Mouse (Mus musculus) stomach, embryonic 15.5 days (tissue): ENCODE results near the gene Olfr871. TPM values are rescaled to one million over a fixed set of nuclear protein-coding genes. Genes with fewer than 3 reads are reported as not detected.
"Not testable (repeated sequence)": the region's sequence is repeated elsewhere in the genome, so short reads cannot be mapped to it uniquely, and the experiment has no call there.

Experiments used
- ATAC-seq: fragments of 200-750 bp; cut with Nextera tagmentation; 2 replicates; pipeline ENCODE4 v1.8.0; 2017; ENCODE audit warnings: low read depth, moderate number of reproducible peaks, moderate TSS enrichment; ENCODE audit not compliant: insufficient read depth, low FRiP score
- H3K27ac ChIP-seq: fragments of 300-500 bp; sonication (generic); 2 replicates; pipeline ENCODE4 v1.5.1; 2015; ENCODE audit warnings: mild to moderate bottlenecking, inconsistent platforms
- H3K27me3 ChIP-seq: fragments of 300-500 bp; sonication (generic); replicated peaks from 2 replicates; pipeline ENCODE4 v1.6.1; 2015; ENCODE audit warnings: inconsistent platforms
- H3K36me3 ChIP-seq: fragments of 300-500 bp; sonication (generic); 2 replicates; pipeline ENCODE4 v1.6.1; 2015; ENCODE audit warnings: inconsistent platforms
- H3K4me1 ChIP-seq: fragments of 300-500 bp; sonication (generic); 2 replicates; pipeline ENCODE4 v1.6.1; 2015; ENCODE audit warnings: inconsistent platforms
- H3K4me2 ChIP-seq: fragments of 300-500 bp; sonication (generic); 2 replicates; pipeline ENCODE4 v1.6.1; 2015; ENCODE audit warnings: mild to moderate bottlenecking, inconsistent platforms
- H3K4me3 ChIP-seq: fragments of 300-500 bp; sonication (generic); replicated peaks from 2 replicates; pipeline ENCODE4 v1.5.1; 2015; ENCODE audit warnings: inconsistent platforms
- H3K9ac ChIP-seq: fragments of 300-500 bp; sonication (generic); 2 replicates; pipeline ENCODE4 v1.6.1; 2015; ENCODE audit warnings: inconsistent platforms
- H3K9me3 ChIP-seq: fragments of 300-500 bp; sonication (generic); 2 replicates; pipeline ENCODE4 v1.6.1; 2016; ENCODE audit warnings: inconsistent platforms
- WGBS: fragments of 180-500 bp; shearing (Covaris S2); methylation state at CpG from one replicate; pipeline ENCODE4 v1.1.7; 2015; 5-methylcytosine and 5-hydroxymethylcytosine counted together
- polyA plus RNA-seq: library from polyadenylated mRNA; unstranded; fragments of >200 nt; fragmentation: Nextera tagmentation; extraction: Ambion mirVana; gene quantifications from 2 replicates; pipeline ENCODE4 v1.2.1, GENCODE M21; 2015

The Olfr871 gene
- polyA plus RNA-seq: not detected in 2 replicates

- Histone ChIP-seq H3K4me2 (no peak within 1 kb of the TSS), H3K9ac (no peak within 1 kb of the TSS), H3K27me3 (no peaks in the 10 kb centered on the region), H3K4me3 (no peak within 1 kb of the TSS), H3K4me1 (no peaks in the 10 kb centered on the region), H3K36me3 (no peaks in the 10 kb centered on the region), H3K27ac (no peak within 1 kb of the TSS), H3K9me3 (no peaks in the 10 kb centered on the region)
- ATAC-seq: no peak
These were observed at the start of gene Olfr871 for GRCm38 (mm10) chr9:20211907-20212306. Gene Olfr871 (plus strand): TSS chr9:20212207.

GRCm38 (mm10) chr9:20173957-20174356 lies 38.0 kb upstream of the Olfr871 start, which contains the start of gene Olfr870:
Gene Olfr870 (minus strand): TSS chr9:20174057.
- Histone ChIP-seq H3K4me1 (no peaks in the 10 kb centered on the region), H3K36me3 (no peaks in the 10 kb centered on the region), H3K9ac (no peak within 1 kb of the TSS), H3K4me3 (no peak within 1 kb of the TSS), H3K27me3 (no peaks in the 10 kb centered on the region), H3K4me2 (no peak within 1 kb of the TSS), H3K27ac (no peak within 1 kb of the TSS), H3K9me3 (no peaks in the 10 kb centered on the region)
- no peak for ATAC-seq
- WGBS: 73% methylated on average over 2 of the region's 2 CpGs

- no peak overlapping the region for H3K27ac ChIP-seq
- H3K4me2 ChIP-seq: no peak overlapping the region
- no peaks in the 10 kb centered on the region for H3K4me1 ChIP-seq
- H3K9ac ChIP-seq: no peak overlapping the region
- 63% methylated on average over 5 of the region's 5 CpGs for WGBS
- H3K4me3 ChIP-seq: no peak overlapping the region
- H3K36me3 ChIP-seq: no peaks in the 10 kb centered on the region
- H3K27me3 ChIP-seq: no peaks in the 10 kb centered on the region
- ATAC-seq: no peak
- H3K9me3 ChIP-seq: no peaks in the 10 kb centered on the region
These were observed 32.5 kb upstream of the Olfr871 start for GRCm38 (mm10) chr9:20179463-20179862.

DNA sequence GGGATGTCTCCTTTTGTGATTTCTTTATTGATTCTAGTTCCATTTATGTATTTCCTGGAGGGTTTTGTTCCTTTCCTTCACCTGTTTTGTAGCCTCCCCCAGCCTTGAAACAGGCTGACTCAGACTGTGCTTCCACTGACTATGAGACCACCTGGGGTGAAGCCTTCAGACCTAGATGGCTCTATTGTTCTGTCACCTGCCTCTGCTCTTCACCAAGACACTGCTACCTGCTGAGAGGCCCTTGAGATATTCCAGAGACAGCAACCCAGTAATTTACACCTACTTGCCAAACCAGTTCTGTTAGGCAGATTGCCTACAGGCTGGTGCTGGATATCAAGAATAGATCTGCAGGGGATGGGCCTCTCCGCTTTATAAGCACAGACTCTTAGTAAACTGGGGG lies 9.9 kb upstream of the Olfr871 start:
- H3K27ac ChIP-seq: no peak overlapping the region
- no peaks in the 10 kb centered on the region for H3K9me3 ChIP-seq
- no peaks in the 10 kb centered on the region for H3K36me3 ChIP-seq
- no peak overlapping the region for H3K9ac ChIP-seq
- H3K4me2 ChIP-seq: no peak overlapping the region
- no peak for ATAC-seq
- 63% methylated on average over 1 of the region's 1 CpGs for WGBS
- no peak overlapping the region for H3K4me3 ChIP-seq
- no peaks in the 10 kb centered on the region for H3K4me1 ChIP-seq
- no peaks in the 10 kb centered on the region for H3K27me3 ChIP-seq

GRCm38 (mm10) chr9:20203413-20203984 lies 8.5 kb upstream of the Olfr871 start:
- 89% methylated on average over 7 of the region's 7 CpGs for WGBS
- not testable (repeated sequence) for H3K4me1 ChIP-seq, H3K4me3 ChIP-seq, H3K27ac ChIP-seq, H3K9me3 ChIP-seq, H3K27me3 ChIP-seq, H3K4me2 ChIP-seq, ATAC-seq, H3K9ac ChIP-seq, H3K36me3 ChIP-seq

DNA sequence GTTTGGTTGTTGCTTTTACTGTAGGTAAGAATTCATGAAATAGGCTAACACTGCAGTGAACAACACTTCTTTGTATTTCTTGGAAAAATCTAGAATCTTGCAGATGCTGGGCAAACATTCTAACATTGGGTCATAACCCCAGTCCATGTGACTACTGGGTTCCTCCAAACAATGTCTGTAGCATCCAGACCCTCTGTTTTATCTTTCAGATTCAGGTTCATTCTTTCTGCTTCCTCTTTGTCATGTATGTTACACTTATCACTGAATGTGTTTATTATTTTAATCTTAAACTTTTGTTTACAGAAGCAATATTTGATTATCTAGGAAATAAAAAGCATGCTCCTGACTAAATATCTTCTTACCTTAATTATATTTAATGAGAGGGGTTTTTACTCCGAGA lies 1.2 kb upstream of the Olfr871 start:
- WGBS: 55% methylated on average over 1 of the region's 1 CpGs
- no peak overlapping the region for H3K4me2 ChIP-seq
- H3K4me1 ChIP-seq: no peaks in the 10 kb centered on the region
- no peaks in the 10 kb centered on the region for H3K36me3 ChIP-seq
- ATAC-seq: no peak
- H3K9me3 ChIP-seq: no peaks in the 10 kb centered on the region
- H3K27me3 ChIP-seq: no peaks in the 10 kb centered on the region
- no peak overlapping the region for H3K27ac ChIP-seq
- no peak overlapping the region for H3K9ac ChIP-seq
- H3K4me3 ChIP-seq: no peak overlapping the region

- Histone ChIP-seq H3K27ac (no peak overlapping the region), H3K9ac (no peak overlapping the region), H3K36me3 (no peaks in the 10 kb centered on the region), H3K4me1 (no peaks in the 10 kb centered on the region), H3K27me3 (no peaks in the 10 kb centered on the region), H3K4me2 (no peak overlapping the region), H3K9me3 (no peaks in the 10 kb centered on the region), H3K4me3 (no peak overlapping the region)
- ATAC-seq: no peak
- 59% methylated on average over 2 of the region's 2 CpGs for WGBS
These were observed 530 bp upstream of the Olfr871 start for GRCm38 (mm10) chr9:20211477-20211876.

DNA sequence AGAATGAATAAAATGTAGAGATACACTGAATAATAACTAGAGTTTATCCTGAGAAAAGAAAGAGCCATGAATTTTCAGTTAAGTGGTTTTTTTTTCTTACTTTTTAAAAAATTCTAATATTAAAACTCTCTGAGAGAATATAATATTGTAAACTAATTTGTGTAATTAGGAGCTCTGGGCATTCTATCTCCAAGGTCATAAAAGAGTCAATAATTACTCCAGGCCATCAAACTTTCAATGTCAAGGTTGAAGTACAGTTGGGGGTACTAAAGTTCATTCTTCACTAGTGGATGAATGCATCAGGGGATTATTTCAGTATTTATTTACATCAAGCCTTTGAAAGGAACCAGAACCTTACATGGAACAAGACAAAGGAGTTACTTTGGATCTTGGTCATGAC lies 24.8 kb downstream of the Olfr871 start, which contains the start of gene Olfr872:
TSS of gene Olfr872 (plus strand) at position 301 of the 400 bp plus-strand sequence.
- Histone ChIP-seq H3K9me3 (no peaks in the 10 kb centered on the region), H3K27me3 (no peaks in the 10 kb centered on the region), H3K9ac (no peak within 1 kb of the TSS), H3K4me1 (no peaks in the 10 kb centered on the region), H3K4me2 (no peak within 1 kb of the TSS), H3K36me3 (no peaks in the 10 kb centered on the region), H3K27ac (no peak within 1 kb of the TSS), H3K4me3 (no peak within 1 kb of the TSS)
- ATAC-seq: no peak

DNA sequence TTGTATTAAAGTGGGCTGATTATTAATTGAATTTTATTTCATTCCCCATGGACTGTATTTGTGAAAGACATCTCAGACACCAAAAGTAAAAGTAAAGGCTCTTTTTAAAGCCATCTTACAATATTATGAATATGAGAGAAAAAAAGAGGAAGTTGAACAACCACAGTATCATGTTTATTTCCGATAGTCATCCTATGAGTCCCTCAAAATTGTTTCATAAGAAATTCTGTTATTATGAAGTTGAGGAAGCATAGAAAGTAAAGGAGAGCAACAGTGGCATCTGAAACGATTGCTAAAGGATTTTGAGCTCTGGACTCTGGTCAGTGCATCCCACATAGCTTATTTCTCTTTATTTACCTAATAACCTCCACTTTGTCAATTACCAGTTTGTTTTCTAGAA lies 25.4 kb downstream of the Olfr871 start:
- Histone ChIP-seq H3K9ac (no peak overlapping the region), H3K27me3 (no peaks in the 10 kb centered on the region), H3K27ac (no peak overlapping the region), H3K4me2 (no peak overlapping the region), H3K4me1 (no peaks in the 10 kb centered on the region), H3K9me3 (no peaks in the 10 kb centered on the region), H3K4me3 (no peak overlapping the region), H3K36me3 (no peaks in the 10 kb centered on the region)
- WGBS: 65% methylated on average over 2 of the region's 2 CpGs
- no peak for ATAC-seq

Other genes with a start within 250 kb of the Olfr871 start
- not detected in 2 replicates for gene Olfr866, start 184.2 kb upstream of the Olfr871 start, polyA plus RNA-seq
- not detected in 2 replicates for gene Olfr867, start 154.6 kb upstream of the Olfr871 start, polyA plus RNA-seq
- not detected in 2 replicates for gene Olfr868, start 113.6 kb upstream of the Olfr871 start, polyA plus RNA-seq
- not detected in 2 replicates for gene Olfr869, start 83.2 kb upstream of the Olfr871 start, polyA plus RNA-seq
- gene Olfr870, start 38.1 kb upstream of the Olfr871 start, polyA plus RNA-seq: not detected in 2 replicates
- gene Olfr872, start 24.9 kb downstream of the Olfr871 start, polyA plus RNA-seq: not detected in 2 replicates
- not detected in 2 replicates for gene Olfr39, start 70.1 kb downstream of the Olfr871 start, polyA plus RNA-seq
- not detected in 2 replicates for gene Olfr873, start 86.3 kb downstream of the Olfr871 start, polyA plus RNA-seq
- gene Olfr18, start 123.9 kb downstream of the Olfr871 start, polyA plus RNA-seq: 0.08 TPM in 1 of 2 replicates, not detected in the other
- gene Zfp560, start 173.0 kb downstream of the Olfr871 start, polyA plus RNA-seq: 30.5 and 33.9 TPM in 2 replicates
- 16.9 and 18.0 TPM in 2 replicates for gene Zfp26, start 248.0 kb downstream of the Olfr871 start, polyA plus RNA-seq